Mouse (Mus musculus) kidney, adult 2 months (tissue): Measurements from ENCODE around the gene Lsp1.

Source experiments
- CTCF ChIP-seq: fragments of 200-500 bp; conservative IDR thresholded peaks from 2 replicates; pipeline ENCODE4 v1.5.1; 2011; ENCODE audit warnings: low read depth, mild to moderate bottlenecking, control low read depth, low read length, moderate library complexity, mixed read lengths; ENCODE audit not compliant: insufficient read depth, insufficient read length
- POLR2A ChIP-seq: fragments of 200-500 bp; IDR thresholded peaks from one replicate; pipeline ENCODE4 v1.6.1; 2011; ENCODE audit warnings: low read depth, low read length, control low read depth

GRCm38 (mm10) chr7:142460636-142461077 lies at the start of gene Lsp1:
- TF ChIP-seq POLR2A = no peak
- no peak for TF ChIP-seq CTCF
